Mouse (Mus musculus) adrenal gland, postnatal 4 days (tissue): ENCODE results near the gene Tex29. TPM values are rescaled to one million over a fixed set of nuclear protein-coding genes. Genes with fewer than 3 reads are reported as not detected.

Experiments used
- total RNA-seq, 2 experiments: library from RNA; stranded (reverse); gene quantifications; 2 replicates each; pipeline ENCODE4 v1.2.3; 2021

The Tex29 gene
- total RNA-seq, 2 experiments from 2014 or later = not detected

Other genes with a start within 250 kb of the Tex29 start
- 10 to 100 TPM; 86.5 to 97.9 TPM for gene Ankrd10, start 204.7 kb upstream of the Tex29 start, total RNA-seq
- not detected for gene 1700016D06Rik, start 139.4 kb upstream of the Tex29 start, total RNA-seq
- gene Arhgef7, start 112.8 kb upstream of the Tex29 start, total RNA-seq = 10 to 100 TPM; 72.8 to 74.1 TPM